Mouse (Mus musculus): ENCODE data around the gene Kcnk18.

Kcnk18 gene

DNA sequence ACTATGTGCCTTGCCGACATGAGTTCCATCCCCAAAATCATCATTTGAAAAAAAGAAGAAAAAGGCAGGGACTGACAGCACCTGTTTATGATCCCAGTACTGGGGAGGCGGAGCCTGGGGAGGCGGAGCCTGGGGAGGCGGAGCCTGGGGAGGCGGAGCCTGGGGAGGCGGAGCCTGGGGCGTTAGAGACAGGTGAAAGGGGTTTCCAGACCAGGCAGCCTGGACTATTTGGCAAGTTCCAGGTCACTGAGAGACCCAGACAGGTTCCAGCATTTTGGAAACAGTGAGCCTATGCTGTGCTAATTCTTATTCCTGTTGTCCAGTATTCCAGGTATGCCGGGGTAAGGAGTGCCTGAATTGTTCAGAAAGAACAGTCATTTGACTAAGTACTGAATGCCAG is at the start of gene Kcnk18:
TSS of gene Kcnk18 (plus strand) at position 224 of the 400 bp plus-strand sequence.
- in situ Hi-C loops (cut with MseI, MboI), result loop anchor here in 1 of 2 experiments (25.0 kb wide), 1 partner anchor 407 kb away; no protein-coding TSS in a partner anchor

DNA sequence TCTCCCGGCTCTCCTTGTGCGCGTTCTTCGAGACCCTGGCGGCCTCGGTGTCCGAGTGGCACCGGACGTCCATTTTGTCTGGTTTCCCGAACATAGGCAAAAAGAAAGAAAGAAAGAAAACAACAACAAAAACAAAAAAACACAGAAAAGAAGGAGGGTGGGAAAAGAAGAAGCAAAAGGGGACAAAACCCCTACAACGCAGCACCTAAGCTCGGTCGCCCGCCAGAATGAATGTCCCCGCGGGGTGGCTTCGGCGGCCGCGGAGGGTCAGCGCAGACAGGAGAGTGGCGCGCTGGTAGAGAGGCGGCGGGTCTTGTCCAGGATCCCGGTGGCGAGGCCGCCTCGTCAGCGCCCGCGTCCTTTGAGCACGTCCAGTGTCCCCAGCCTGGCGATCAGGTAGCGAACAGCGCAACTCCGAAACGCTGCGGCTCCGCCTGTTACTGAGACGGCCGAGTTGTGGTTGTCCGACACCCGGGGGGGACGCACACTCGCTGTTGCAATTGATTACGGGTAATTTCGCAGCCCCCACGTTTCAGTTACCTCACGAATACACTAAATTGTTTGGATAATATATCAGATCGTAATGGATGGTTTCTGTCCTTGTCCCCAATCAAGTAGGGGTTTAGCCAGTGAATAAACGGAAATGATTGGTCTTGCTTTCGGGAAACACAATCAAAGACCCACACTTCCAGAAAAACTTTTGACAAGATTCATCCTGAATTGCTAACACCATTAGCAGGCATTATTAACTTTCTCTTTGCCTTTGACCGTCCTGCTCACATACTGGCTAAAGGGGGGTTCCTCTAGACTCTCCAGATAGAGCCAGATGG is 48.9 kb upstream of the Kcnk18 start, which contains the start of gene Vax1:
TSS of gene Vax1 (minus strand) at position 121 of the 830 bp plus-strand sequence.
- in situ Hi-C loops (cut with MseI, MboI), result no loop called here

DNA sequence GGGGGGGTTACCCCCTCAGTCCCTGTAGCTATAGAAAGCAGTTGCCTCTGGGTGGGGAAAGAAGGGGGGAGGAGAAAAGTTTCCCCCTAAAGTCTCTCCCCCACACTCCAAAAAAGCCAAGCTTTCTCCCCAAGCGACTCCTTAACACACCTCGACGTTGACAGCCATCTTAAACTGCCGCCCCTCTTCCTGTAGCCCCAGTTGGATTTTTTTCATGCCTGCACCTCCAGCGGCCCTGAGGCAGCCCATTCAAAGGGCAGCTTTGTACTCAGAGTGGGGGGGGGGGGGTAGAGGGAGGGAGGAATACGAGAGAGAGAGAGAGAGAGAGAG is 48.3 kb upstream of the Kcnk18 start:
- in situ Hi-C loops (cut with MseI, MboI), result no loop called here

DNA sequence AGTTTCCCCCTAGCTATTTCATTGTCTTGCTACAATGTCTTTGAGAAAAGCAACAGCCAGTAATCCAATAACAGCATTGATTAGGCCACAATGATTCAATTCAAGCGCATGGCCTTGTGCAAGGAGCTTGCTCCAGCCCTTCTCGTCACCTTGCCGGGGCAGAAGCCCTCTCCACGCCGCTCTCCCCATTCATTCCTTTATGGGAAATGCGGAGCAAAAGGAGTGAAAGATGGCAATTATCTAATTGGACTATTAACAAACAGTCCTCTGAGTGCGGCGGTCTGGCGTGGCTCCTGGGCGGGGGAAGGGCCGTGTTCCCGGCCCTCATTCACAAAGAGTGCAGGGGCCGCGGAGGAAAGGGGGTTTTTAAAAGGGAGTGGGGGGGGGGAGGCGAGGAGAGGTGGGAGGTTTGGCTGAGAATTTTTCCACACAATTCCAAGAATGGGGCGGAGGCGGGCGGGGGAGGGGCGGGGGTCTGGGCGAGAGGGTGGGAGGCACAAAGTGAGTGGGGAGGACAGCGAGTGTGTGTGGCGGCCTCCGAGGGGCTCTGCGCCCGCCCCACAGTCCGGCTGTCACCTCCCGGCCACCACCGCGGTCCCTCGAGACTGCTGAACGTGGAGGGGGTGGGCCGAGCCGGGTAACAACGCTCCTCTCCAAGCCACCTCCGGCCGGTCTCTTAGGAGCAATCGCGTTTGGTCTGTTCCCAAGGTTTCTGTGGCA is 47.7 kb upstream of the Kcnk18 start:
- in situ Hi-C loops (cut with MseI, MboI), result no loop called here

DNA sequence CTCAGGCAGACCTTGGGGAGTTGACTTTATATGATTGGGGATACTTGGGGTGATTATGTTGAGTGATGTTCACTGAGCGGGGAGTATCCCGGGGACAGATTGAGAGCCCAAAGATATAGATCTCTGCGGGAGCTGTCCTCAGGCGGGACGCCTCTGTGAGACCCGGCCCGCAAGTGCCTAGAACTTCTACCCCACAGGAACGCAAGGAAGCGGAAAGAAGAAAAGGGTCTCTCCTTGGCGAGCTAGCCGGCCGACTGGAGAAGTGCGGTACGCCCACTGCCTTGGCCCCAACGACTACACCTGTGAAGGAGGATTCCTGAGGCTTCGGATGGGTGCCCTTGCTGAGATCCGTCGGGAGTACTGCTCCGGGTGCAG is 47.2 kb upstream of the Kcnk18 start:
- in situ Hi-C loops (cut with MseI, MboI), result no loop called here

DNA sequence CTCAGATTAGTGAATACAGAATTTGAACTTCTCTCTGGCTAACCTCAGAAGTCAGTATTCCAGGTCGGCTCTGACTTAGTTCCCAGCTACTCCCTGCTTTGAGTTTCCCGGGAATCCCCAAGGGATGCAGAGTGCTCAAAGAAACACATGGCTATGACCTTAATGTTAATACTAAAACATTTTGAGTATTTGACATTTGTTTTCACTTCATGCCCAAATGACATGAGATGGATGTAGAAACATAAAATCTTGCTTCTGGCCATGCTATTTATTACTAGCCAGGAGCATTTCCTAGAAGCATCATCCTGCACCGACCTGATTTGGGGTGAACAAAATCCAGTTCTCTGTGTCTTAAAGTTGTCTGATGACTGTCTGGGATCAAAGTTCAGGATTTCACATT is 46.2 kb upstream of the Kcnk18 start:
- in situ Hi-C loops (cut with MseI, MboI), result no loop called here

DNA sequence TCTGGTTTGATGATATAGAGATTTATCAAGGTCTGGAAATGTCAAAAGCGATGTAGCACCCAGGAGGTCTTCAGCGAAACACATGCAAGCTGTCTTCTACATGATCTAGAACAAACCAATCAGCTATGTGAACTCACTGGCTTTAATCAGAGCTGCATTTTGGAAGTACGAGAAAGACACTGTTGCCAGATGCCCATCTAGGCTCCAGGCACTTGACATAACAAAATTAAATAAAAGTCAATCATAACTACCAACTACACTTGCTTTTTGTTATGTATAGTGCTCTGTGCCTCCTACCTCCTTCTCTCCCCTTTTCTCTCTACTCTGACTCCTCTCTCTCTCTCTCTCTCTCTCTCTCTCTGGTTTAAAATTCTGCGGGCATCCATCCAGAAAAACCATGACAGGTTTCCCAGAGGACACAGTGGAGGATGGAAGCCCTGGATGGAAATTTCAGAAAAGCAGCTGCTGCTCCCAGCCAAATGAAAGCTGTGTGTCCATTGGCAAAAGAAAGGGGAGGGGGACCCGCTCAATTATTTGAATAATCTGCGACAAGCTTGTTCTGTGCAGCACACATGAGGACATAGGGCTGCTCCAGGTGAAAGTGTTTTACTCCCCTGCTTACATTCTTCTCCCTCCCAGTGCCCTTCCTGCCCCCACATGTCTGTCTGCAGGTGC is 45.5 kb upstream of the Kcnk18 start:
- in situ Hi-C loops (cut with MseI, MboI), result no loop called here

DNA sequence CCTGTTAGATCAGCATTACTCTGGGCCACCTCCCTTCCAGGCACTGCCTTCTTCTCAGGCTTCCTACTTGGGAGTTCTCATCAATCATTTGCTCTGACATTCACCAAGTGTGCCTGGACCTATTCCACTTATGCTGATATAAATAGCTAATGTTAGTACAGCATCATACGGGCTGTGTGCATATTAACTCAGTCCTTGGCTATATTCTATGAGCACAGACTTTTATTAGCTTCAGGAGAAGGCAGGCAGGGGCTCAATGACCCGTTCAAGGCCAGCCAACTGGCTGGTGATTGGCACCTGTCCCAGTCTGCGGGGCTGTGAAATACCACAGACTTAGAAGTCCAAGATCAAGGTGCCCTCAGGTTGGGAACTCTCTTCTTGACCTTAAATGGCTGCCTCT is 35.0 kb upstream of the Kcnk18 start:
- in situ Hi-C loops (cut with MseI, MboI), result no loop called here

DNA sequence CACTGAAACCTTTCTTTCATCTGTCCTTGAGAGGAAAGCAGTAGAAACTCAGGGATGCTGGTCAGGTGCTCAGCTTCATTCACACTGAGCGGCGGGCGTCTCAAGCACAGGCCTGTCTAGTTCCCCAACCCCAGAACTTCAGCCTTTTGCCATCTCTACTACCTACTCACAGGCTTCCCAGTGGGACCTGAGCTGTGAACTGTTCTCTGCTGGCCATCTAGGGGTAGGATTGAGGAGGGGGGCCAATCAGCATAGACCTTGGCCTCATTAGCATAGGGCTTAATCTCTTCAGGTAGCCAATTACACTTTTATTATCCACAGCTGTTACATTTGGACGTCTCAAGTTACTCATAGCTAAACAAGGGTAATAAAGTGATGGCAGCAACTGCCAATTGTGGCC is 30.0 kb upstream of the Kcnk18 start:
- in situ Hi-C loops (cut with MseI, MboI), result no loop called here

DNA sequence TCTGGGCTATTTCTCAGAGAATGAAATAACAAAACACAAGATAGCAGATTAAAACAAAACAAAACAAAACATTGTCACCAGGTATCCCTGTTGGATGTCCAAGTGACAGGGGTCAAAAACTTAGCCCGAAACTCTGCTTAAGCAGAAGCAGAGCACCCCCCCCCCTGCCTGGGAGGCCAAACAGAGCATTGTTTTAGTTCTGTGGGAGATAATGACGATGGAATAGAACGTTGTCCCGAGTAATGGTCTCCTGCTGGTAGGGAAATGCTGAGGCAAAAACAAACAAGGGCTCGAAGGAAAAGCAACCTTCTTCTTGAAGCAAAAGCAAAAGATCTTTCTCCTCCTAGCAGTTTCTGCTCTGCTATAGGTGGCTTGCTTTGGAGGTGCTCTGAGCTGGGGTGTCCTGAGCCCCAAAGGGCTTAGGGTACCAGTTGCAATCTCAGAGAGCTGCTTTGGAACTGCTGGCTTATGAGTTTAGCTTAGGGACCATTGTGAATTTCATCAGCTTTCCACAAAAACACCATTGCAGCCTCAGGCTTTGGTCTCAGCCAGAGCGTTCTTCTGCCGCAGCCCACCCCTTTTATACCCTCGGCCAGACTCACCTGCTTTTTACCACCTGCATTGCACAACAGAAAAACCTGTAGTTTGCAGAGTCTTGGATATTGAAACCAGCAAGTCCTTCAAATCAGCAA is 28.4 kb upstream of the Kcnk18 start:
- in situ Hi-C loops (cut with MseI, MboI), result loop anchor here in 1 of 2 experiments (5.0 kb wide), 1 partner anchor 278 kb away; no protein-coding TSS in a partner anchor

DNA sequence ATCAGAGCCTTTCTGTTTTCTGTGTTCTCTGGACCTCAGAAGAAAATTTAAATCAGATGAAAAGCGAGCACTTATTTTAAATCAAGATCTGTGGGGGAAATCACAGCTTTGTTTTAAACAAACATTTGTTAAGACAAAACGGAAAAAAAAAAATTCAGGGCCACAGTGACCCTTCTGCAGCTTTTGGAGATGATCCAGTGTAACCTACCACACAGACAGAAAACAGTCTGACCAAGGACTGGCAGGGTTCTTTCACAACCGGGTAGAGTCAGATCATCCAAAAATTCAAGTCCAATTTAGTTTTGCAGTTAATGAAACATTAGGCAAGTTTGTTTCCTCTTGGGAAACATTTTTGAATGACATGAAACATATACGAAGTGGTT is 27.9 kb upstream of the Kcnk18 start:
- in situ Hi-C loops (cut with MseI, MboI), result loop anchor here in 1 of 2 experiments (5.0 kb wide), 1 partner anchor 279 kb away; no protein-coding TSS in a partner anchor

DNA sequence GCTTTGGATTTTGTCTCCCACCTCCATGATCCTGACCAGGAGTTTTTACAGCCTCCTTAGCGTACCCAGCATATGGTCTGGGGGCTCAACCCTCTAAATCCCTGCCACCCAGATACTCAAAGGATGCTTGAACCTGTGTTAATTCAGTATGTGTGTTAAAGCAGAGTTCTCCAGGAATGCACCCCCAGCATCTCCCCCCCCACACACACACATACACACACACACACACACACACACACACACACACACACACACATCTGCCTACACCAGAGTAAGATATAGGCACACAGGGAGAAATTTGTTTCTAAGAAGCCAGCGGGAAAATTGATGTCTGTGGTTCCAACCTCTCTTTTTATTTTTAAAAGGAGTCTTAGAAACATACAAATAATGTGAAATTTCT is 26.5 kb upstream of the Kcnk18 start:
- in situ Hi-C loops (cut with MseI, MboI), result loop anchor here in 1 of 2 experiments (5.0 kb wide), 1 partner anchor 280 kb away; no protein-coding TSS in a partner anchor

DNA sequence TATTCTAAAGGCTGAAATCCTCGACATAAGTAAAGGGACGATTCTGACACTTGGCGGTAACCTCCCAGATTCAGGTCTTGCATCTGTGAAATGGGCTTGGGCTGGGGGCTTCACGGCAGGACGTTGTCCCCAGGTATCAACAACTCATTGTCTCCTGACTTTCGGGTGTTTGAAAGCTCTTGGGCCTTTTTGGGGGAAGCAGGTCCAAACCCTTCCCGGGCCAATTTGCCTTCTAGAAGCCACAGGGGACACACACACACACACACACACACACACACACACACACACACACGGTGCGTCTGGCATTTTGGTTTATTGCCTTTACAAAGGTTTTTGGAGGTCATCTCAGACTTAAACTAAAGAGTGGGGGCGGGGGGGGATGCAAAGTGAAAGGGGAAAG is 25.6 kb upstream of the Kcnk18 start:
- in situ Hi-C loops (cut with MseI, MboI), result loop anchor here in 1 of 2 experiments (5.0 kb wide), 1 partner anchor 281 kb away; no protein-coding TSS in a partner anchor

DNA sequence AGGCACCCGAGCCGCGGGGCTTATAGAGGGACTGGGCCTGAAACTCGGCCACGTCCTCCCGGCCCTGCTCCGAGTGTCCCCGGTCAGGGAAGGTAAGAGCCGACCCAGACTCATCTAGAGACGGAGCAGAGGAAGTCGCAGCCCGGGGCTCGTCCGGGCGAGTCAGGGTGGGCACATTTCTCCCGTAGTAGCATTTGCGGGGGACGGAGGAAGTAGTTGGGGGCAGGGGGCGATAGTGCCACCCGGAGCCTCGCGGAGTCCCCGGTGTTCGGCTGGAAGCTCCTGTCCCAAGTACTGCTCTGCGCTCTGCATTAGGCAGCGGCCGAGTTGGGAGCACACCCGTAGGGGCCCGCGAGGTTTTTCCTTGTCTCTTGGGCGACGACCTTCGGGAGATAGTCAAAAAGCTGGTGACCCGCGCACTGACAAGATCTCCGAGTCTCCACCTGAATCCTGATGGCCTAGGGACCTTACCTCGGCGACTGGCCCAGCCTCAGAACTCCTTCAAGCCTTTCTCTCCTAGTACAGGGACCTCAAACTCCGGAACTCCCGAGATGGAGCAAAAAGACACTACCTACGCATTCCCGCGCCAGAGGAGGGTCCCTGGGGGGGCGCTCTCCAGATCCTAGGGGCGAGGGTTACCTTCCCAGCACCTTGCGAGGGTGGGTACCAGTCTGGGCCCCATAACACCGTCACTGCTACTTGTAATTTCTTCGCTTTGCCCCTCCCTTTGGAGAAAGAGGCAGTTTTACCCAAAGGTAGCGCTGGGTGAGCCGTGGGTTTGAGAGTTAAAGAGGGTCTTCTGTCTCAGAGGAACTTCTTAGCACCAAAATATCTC is 24.8 kb upstream of the Kcnk18 start:
- in situ Hi-C loops (cut with MseI, MboI), result loop anchor here in 1 of 2 experiments (5.0 kb wide), 1 partner anchor 282 kb away; no protein-coding TSS in a partner anchor

DNA sequence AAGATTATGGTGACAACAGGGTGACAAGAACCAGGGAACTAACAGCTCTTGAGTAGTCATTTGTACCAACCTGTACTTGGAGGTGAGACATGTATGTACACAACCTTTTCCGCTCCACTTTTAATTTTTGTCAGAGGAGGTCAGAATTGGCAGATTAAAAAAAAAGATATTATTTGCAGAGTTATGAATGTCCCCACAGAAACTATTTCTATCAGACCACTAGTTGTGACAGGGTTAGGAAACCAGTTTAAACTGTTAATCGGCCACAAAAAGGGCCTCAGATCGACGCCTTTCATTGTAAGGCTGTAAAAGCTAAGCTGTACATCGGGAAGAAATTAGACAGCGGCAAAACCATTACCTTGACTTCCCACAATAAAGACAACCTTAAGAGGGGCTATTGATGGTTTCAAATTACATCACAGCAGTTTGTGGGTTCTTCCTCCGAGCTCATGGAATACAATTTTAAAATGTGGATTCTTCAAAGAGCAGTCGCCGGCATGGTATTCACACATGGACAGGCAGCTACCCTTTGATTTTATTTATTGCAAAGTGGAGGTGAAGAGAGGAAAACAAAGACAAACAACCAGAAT is 23.7 kb upstream of the Kcnk18 start:
- in situ Hi-C loops (cut with MseI, MboI), result loop anchor here in 1 of 2 experiments (5.0 kb wide), 1 partner anchor 283 kb away; no protein-coding TSS in a partner anchor

DNA sequence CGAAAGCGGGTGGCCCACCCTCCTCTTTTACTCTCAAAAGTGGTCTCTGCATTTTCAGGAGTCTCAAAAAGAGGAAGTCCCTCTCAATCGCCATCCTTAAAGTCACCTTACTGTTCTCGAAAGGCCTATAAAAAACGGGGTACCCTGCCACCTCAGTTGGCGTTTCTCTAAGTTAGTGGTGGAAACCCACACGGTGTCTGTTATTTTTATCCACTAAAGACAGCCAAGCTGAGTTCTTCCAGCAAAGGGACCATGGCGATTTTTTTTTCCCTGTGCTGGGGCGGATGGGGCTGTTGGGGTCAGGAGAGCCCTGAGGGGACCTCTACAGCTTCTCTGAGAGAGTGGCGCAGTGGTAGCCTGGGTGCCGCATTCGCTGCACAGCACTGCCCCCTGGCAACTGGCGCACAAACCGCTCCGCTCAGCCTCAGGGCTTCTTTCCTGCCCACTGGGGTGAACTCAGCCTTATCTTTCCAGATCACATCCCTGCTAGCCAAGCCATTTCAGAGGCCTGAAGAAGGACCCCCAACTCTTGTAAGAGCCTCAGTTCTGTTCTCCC is 22.8 kb upstream of the Kcnk18 start:
- in situ Hi-C loops (cut with MseI, MboI), result loop anchor here in 1 of 2 experiments (5.0 kb wide), 1 partner anchor 284 kb away; no protein-coding TSS in a partner anchor

DNA sequence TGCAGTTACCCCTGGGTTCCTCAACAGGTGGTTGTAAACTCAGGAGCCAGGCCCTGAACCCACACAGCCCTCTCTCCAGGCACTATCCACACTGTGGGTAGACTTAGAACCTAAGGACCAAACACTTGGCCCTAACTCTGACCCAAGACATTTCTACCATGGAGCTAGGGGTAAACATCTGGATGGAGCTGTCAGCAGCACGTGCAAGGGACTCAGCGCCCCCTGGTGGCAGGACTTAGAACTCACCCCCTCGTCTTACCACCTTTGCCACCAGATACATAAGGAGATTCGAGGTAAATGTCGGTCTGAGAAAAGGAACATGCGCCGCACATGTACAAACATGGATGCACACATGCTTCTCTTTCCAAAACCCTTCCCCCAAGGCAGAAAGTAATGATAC is 20.9 kb upstream of the Kcnk18 start:
- in situ Hi-C loops (cut with MseI, MboI), result loop anchor here in 1 of 2 experiments (5.0 kb wide), 1 partner anchor 286 kb away; no protein-coding TSS in a partner anchor

DNA sequence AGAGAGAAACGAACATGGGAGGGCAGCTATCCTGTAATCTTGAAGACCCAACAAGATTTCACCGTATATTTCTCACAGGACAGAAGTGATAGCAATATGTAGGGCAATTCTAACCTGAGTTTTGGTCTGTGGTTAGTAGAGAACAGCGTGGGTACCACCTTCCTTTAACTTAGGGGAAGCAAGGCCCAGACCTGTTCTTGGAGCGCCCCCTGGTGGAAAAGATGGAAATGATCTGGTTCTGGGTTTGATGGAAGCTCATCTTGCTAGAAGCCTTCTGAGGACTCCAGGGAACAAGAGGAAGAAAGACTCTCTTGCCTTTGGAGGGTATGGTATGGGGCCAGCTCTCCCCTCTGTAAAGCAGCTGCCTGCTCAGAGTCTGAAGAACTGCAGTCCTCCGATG is 10.5 kb upstream of the Kcnk18 start:
- in situ Hi-C loops (cut with MseI, MboI), result loop anchor here in 1 of 2 experiments (25.0 kb wide), 1 partner anchor 396 kb away; no protein-coding TSS in a partner anchor

DNA sequence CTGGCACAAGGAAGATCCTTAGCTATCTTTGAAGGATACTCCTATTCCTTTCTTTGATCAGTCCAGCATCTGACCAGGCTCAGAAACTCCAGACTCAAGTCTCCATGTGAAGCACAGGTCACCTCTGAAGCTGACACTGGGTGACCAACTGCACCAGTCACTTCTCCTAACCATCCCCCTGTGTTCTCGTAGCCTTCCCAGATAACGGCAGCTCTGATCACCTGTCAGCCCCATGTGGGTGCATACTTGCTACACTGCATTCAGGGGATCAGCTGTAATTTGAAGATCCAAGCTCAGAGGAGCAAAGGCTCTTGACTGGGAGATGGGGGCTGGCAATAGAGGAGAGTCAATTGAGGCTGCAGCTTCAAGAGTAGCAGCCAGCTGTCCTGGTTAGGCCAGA is 10.0 kb upstream of the Kcnk18 start:
- in situ Hi-C loops (cut with MseI, MboI), result loop anchor here in 1 of 2 experiments (25.0 kb wide), 1 partner anchor 397 kb away; no protein-coding TSS in a partner anchor

Measured in mouse trophoblast stem cell (cell line).